Mouse (Mus musculus) liver, embryonic 14.5 days (tissue): ENCODE data around the gene Adamtsl4.

ENCODE experiments used
- CTCF ChIP-seq: IDR thresholded peaks from 2 replicates; pipeline ENCODE4 v1.5.1; 2016; ENCODE audit warnings: antibody characterized with exemption, low read depth, control low read depth
- EP300 ChIP-seq: IDR thresholded peaks from 2 replicates; pipeline ENCODE4 v1.6.1; 2016; ENCODE audit warnings: antibody characterized with exemption, low read depth

DNA sequence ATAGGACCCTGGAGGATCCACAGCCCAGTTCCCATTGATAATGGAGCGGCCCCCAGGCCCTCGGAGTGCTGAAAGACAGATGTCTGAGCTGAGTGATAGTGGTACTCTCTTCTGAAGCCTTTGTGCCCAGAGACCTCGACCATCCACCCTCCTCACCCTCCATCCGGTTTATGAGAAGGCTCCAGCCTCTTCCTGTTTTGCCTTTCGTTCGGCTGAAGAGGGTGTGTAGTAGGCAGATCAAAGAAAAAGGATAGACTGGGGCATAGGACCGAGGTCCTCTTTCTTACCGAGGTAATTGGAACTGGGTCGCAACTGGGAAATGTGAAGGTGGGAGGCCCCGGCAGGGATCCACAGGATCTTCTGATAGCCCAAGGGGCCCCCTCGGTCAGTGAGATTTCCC lies 6.4 kb downstream of the Adamtsl4 start:
- TF ChIP-seq EP300 (no peak), CTCF (no peak)
